Mouse (Mus musculus): ENCODE results near the gene Prkab2. TPM values are rescaled to one million over a fixed set of nuclear protein-coding genes. Genes with fewer than 3 reads are reported as not detected.

Gene Prkab2
- total and polyA plus RNA-seq, 3 experiments, result 0.68 to 1.5 (median 1.4) TPM

GRCm38 (mm10) chr3:97719116-97719515, 61.1 kb downstream of the Prkab2 start:
- H3K79me2 ChIP-seq (replicated peaks; ENCODE audit: control insufficient read depth, extremely low read depth, insufficient read depth, poor library complexity, severe bottlenecking), result no peaks in the 10 kb centered on the region
- no peaks in the 10 kb centered on the region for H3K4me1 ChIP-seq (ENCODE audit: control insufficient read depth in 1 of 2, insufficient read depth in 2 of 2)
- dilution Hi-C loops (cut with MboI; ENCODE audit: extremely low pct_ligation_motif_present, extremely low pct_unique_long_range_greater_than_20kb, low sequenced_read_pairs) (no loop called here), in situ Hi-C loops (cut with MboI; ENCODE audit: low pct_ligation_motif_present, low pct_unique_long_range_greater_than_20kb, low sequenced_read_pairs) (no loop called here)
- H3K36me3 ChIP-seq (replicated peaks in 1 of 2; ENCODE audit: control insufficient read depth in 1 of 2, insufficient read depth in 1 of 2, low read length in 1 of 2), result no peaks in the 10 kb centered on the region
- no peaks in the 10 kb centered on the region for H3K27me3 ChIP-seq (replicated peaks)
- no peak overlapping the region for H3K27ac ChIP-seq (ENCODE audit: insufficient read depth, low read depth)
- peaks cover 13% of the 10 kb centered on the region for H3K9me3 ChIP-seq (replicated peaks; ENCODE audit: low read length)
- DNase-seq (ENCODE audit: extremely low read depth), result no peak
- no peak overlapping the region for H3K9ac ChIP-seq (ENCODE audit: insufficient read depth, low read depth)
- H3K4me2 ChIP-seq (ENCODE audit: insufficient read depth, low read depth, poor library complexity, severe bottlenecking), result no peak overlapping the region
- H3K4me3 ChIP-seq (replicated peaks in 1 of 3; ENCODE audit: low read depth in 2 of 3, low read length in 2 of 3, poor library complexity in 1 of 3), result no peak overlapping the region
- TF ChIP-seq JUN (IDR thresholded peaks at IDR 0.05; ENCODE audit: insufficient read depth, low read depth, low read length) (no peak), IRF4 (IDR thresholded peaks at IDR 0.05; ENCODE audit: low read depth, low read length) (no peak), SMC3 (IDR thresholded peaks at IDR 0.05; ENCODE audit: low read depth, low read length) (no peak), KAT2A (IDR thresholded peaks at IDR 0.05; ENCODE audit: insufficient replicate concordance, low read length) (no peak), ZMIZ1 (IDR thresholded peaks at IDR 0.05; ENCODE audit: low read depth, low read length) (no peak), POLR2AphosphoS2 (IDR thresholded peaks at IDR 0.05; ENCODE audit: low read depth, low read length) (no peak), RAD21 (IDR thresholded peaks at IDR 0.05; ENCODE audit: low read depth, low read length) (no peak), MAFK (IDR thresholded peaks at IDR 0.05; ENCODE audit: insufficient replicate concordance, low read length) (no peak), ZC3H11A (IDR thresholded peaks at IDR 0.05; ENCODE audit: low read depth, low read length) (no peak), SIN3A (IDR thresholded peaks at IDR 0.05; ENCODE audit: low read length) (no peak), MAZ (IDR thresholded peaks at IDR 0.05; ENCODE audit: low read depth, low read length) (no peak), TBP (conservative IDR thresholded peaks at IDR 0.05; ENCODE audit: low read depth, low read length) (no peak), ZNF384 (IDR thresholded peaks at IDR 0.05; ENCODE audit: low read depth, low read length) (no peak), NRF1 (IDR thresholded peaks at IDR 0.05; ENCODE audit: low read depth, low read length) (no peak), MAX (IDR thresholded peaks at IDR 0.05; ENCODE audit: low read length) (no peak)

Other genes starting within 250 kb of the Prkab2 start
- gene Olfr1402, start 236.2 kb upstream of the Prkab2 start, total RNA-seq (2012; rRNA removed), result not detected in 2 replicates
- gene Olfr1402, start 236.2 kb upstream of the Prkab2 start, total RNA-seq (2014; rRNA removed), result not detected in 2 replicates
- gene Olfr1402, start 236.2 kb upstream of the Prkab2 start, polyA plus RNA-seq (2012; ENCODE audit: insufficient read length, low read depth), result not detected in 2 replicates
- 24.7 and 25.0 TPM in 2 replicates for gene Chd1l, start 48.0 kb upstream of the Prkab2 start, total RNA-seq (2012; rRNA removed)
- 29.0 and 30.0 TPM in 2 replicates for gene Chd1l, start 48.0 kb upstream of the Prkab2 start, total RNA-seq (2014; rRNA removed)
- gene Chd1l, start 48.0 kb upstream of the Prkab2 start, polyA plus RNA-seq (2012; ENCODE audit: insufficient read length, low read depth), result 25.2 and 25.9 TPM in 2 replicates
- gene Fmo5, start 29.4 kb upstream of the Prkab2 start, total RNA-seq (2012; rRNA removed), result 0.25 and 0.55 TPM in 2 replicates
- gene Fmo5, start 29.4 kb upstream of the Prkab2 start, total RNA-seq (2014; rRNA removed), result 0.40 and 0.41 TPM in 2 replicates
- gene Fmo5, start 29.4 kb upstream of the Prkab2 start, polyA plus RNA-seq (2012; ENCODE audit: insufficient read length, low read depth), result 0.39 and 0.60 TPM in 2 replicates
- not detected in 2 replicates for gene Gm17651, start 16.5 kb downstream of the Prkab2 start, total RNA-seq (2012; rRNA removed)
- not detected in 2 replicates for gene Gm17651, start 16.5 kb downstream of the Prkab2 start, total RNA-seq (2014; rRNA removed)
- not detected in 2 replicates for gene Gm17651, start 16.5 kb downstream of the Prkab2 start, polyA plus RNA-seq (2012; ENCODE audit: insufficient read length, low read depth)
- gene Pde4dip, start 230.5 kb downstream of the Prkab2 start, total RNA-seq (2012; rRNA removed), result 12.0 and 15.2 TPM in 2 replicates
- 19.5 and 21.7 TPM in 2 replicates for gene Pde4dip, start 230.5 kb downstream of the Prkab2 start, total RNA-seq (2014; rRNA removed)
- gene Pde4dip, start 230.5 kb downstream of the Prkab2 start, polyA plus RNA-seq (2012; ENCODE audit: insufficient read length, low read depth), result 12.2 and 12.4 TPM in 2 replicates
- 42.6 and 51.4 TPM in 2 replicates for gene Sec22b, start 243.0 kb downstream of the Prkab2 start, total RNA-seq (2012; rRNA removed)
- gene Sec22b, start 243.0 kb downstream of the Prkab2 start, total RNA-seq (2014; rRNA removed), result 77.7 and 82.4 TPM in 2 replicates
- 82.8 and 85.2 TPM in 2 replicates for gene Sec22b, start 243.0 kb downstream of the Prkab2 start, polyA plus RNA-seq (2012; ENCODE audit: insufficient read length, low read depth)